Mouse (Mus musculus): ENCODE measurements around the gene Btbd35f2.
"Not testable (repeated sequence)": the region's sequence is repeated elsewhere in the genome, so short reads cannot be mapped to it uniquely, and the experiment has no call there.

GRCm38 (mm10) chrX:32278094-32278493 lies at the start of gene Btbd35f2:
- TF ChIP-seq POLR2A (IDR thresholded peaks at IDR 0.05; ENCODE audit: insufficient read length, low read depth); USF1 (IDR thresholded peaks at IDR 0.05; ENCODE audit: low read depth); CEBPB (IDR thresholded peaks at IDR 0.05; ENCODE audit: insufficient read depth, poor library complexity, severe bottlenecking); TCF12 (IDR thresholded peaks at IDR 0.05; ENCODE audit: insufficient read depth, poor library complexity, severe bottlenecking): not testable (repeated sequence)

Measured in myocyte (in vitro differentiated cells).